In the genomic region with DNA sequence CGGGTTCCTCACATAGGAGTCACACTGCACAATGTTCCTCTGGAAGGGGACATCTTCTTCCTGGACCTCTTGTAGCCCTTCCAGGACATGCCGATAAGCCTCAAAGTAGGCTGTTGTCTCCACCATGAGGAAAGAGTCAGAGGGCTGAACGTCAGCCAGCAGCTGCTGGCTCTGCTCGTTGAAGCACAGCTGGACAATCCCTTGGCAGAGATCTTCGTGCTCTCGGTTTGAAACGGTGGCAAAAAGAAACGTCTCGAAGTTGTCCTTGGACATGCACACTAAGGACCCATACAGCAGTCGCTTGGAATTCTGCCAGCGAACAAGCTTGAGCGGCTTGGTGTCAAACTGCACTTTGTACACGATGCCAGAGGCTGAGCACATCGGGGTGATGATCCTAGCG, we compare ENCODE assay signal across 11 mouse cellular contexts. TPM values are rescaled to one million over a fixed set of nuclear protein-coding genes. Genes with fewer than 3 reads are reported as not detected.
DNase-seq lines count a peak whose midpoint lies in the region; ATAC-seq and TF ChIP-seq lines count a peak whose summit lies in the region.
"Had no signal": no experiment of that assay in that cellular context is flagged by ENCODE, and none has a peak within 500 bp of the region (broad histone marks: within the 10 kb centered on the region; RNA-seq: fewer than 3 reads in every experiment).

No protein-coding gene starts in this region.

- peaks cover 29% of the 10 kb centered on the region for H3K36me3 ChIP-seq in heart, adult 2 months (ENCODE audit: control insufficient read depth, insufficient read depth, low read length)
- peaks cover 71% of the 10 kb centered on the region for H3K36me3 ChIP-seq in heart, embryonic 12.5 days
- peaks cover 89% of the 10 kb centered on the region for H3K36me3 ChIP-seq in liver, embryonic 15.5 days (replicated peaks)
- H3K36me3 ChIP-seq in intestine, embryonic 16.5 days (ENCODE audit: control insufficient read depth, insufficient read depth, low read length): peaks cover 21% of the 10 kb centered on the region

- no peak overlapping the region for H3K9ac ChIP-seq in heart, adult 2 months (ENCODE audit: low read depth, low read length)
- no peak overlapping the region for H3K9ac ChIP-seq in heart, embryonic 12.5 days
- H3K9ac ChIP-seq in liver, embryonic 15.5 days: no peak overlapping the region
- no peak overlapping the region for H3K9ac ChIP-seq in intestine, embryonic 16.5 days (ENCODE audit: low read depth, low read length)
- H3K9ac ChIP-seq: midbrain, embryonic 12.5 days had no signal

- DNase-seq in heart, adult 2 months: peak; percentile 69 to 79
- peak; percentile 86 for DNase-seq in adipocyte (ENCODE audit: low spot score)
- peak; percentile 71 for DNase-seq in heart, adult 8-10 months (ENCODE audit: low spot score)
- no peak for DNase-seq in left cerebral cortex, adult 2 months (ENCODE audit: extremely low spot score in 1 of 2, low spot score in 2 of 2)
- no peak for DNase-seq in B cell, adult 2 months
- DNase-seq: cerebellum, postnatal 36 days had no signal

- H3K9me3 ChIP-seq in heart, embryonic 12.5 days (replicated peaks): no peaks in the 10 kb centered on the region
- no peaks in the 10 kb centered on the region for H3K9me3 ChIP-seq in liver, embryonic 15.5 days (replicated peaks)
- no peaks in the 10 kb centered on the region for H3K9me3 ChIP-seq in intestine, embryonic 16.5 days (ENCODE audit: control insufficient read depth, low read length)
- H3K9me3 ChIP-seq: limb, embryonic 10.5 days; midbrain, embryonic 12.5 days had no signal

- H3K4me2 ChIP-seq in heart, embryonic 12.5 days: no peak overlapping the region
- H3K4me2 ChIP-seq in liver, embryonic 15.5 days: peak overlapping the region; percentile 1; the same call in 1 of the 2 replicates
- no peak overlapping the region for H3K4me2 ChIP-seq in intestine, embryonic 16.5 days (ENCODE audit: low read depth, low read length)
- H3K4me2 ChIP-seq: midbrain, embryonic 12.5 days had no signal

- 0 out of 2 replicates have a peak, but pooled peaks have one; percentile 26 for TF ChIP-seq EP300 in heart, adult 2 months (IDR thresholded peaks at IDR 0.05; ENCODE audit: insufficient read depth, low read depth, low read length)

- intact Hi-C loops in heart, adult 2 months (cut with DNase I): no loop called here
- intact Hi-C loops in left cerebral cortex, adult 2 months (cut with DNase I): loop anchor here (5.0 kb wide), 1 partner anchor 38 kb away; a partner anchor contains a TSS

- no peak for TF ChIP-seq CTCF in heart, adult 2 months (IDR thresholded peaks at IDR 0.05)
- no peak for TF ChIP-seq CTCF in left cerebral cortex, adult 2 months (IDR thresholded peaks at IDR 0.05)

- ATAC-seq in heart, embryonic 12.5 days (ENCODE audit: insufficient number of reproducible peaks, low FRiP score): no peak
- no peak for ATAC-seq in liver, embryonic 15.5 days (ENCODE audit: insufficient read depth)
- ATAC-seq in intestine, embryonic 16.5 days: no peak

- H3K4me3 ChIP-seq in heart, adult 2 months: no peak overlapping the region
- no peak overlapping the region for H3K4me3 ChIP-seq in heart, embryonic 12.5 days
- no peak overlapping the region for H3K4me3 ChIP-seq in liver, embryonic 15.5 days (replicated peaks)
- no peak overlapping the region for H3K4me3 ChIP-seq in intestine, embryonic 16.5 days (ENCODE audit: low read length)
- H3K4me3 ChIP-seq in left cerebral cortex, adult 2 months: no peak overlapping the region
- H3K4me3 ChIP-seq: limb, embryonic 10.5 days; midbrain, embryonic 12.5 days had no signal

- WGBS in heart, adult 2 months: 28% methylated on average over 15 of the region's 15 CpGs
- 90% methylated on average over 15 of the region's 15 CpGs for WGBS in heart, embryonic 12.5 days
- WGBS in liver, embryonic 15.5 days (ENCODE audit: insufficient replicate concordance): 85% methylated on average over 15 of the region's 15 CpGs
- WGBS in intestine, embryonic 16.5 days: 79% methylated on average over 15 of the region's 15 CpGs

- peaks cover 28% of the 10 kb centered on the region for H3K4me1 ChIP-seq in heart, adult 2 months (ENCODE audit: control insufficient read depth, insufficient read depth, low read length)
- H3K4me1 ChIP-seq in heart, embryonic 12.5 days (replicated peaks): peaks cover 15% of the 10 kb centered on the region
- peaks cover 55% of the 10 kb centered on the region for H3K4me1 ChIP-seq in liver, embryonic 15.5 days (replicated peaks)
- peaks cover 20% of the 10 kb centered on the region for H3K4me1 ChIP-seq in intestine, embryonic 16.5 days (ENCODE audit: control insufficient read depth, insufficient read depth, low read length)

- no peak overlapping the region; the same call in 1 of the 2 replicates for H3K27ac ChIP-seq in heart, adult 2 months
- H3K27ac ChIP-seq in heart, embryonic 12.5 days (ENCODE audit: poor library complexity, severe bottlenecking): no peak overlapping the region
- H3K27ac ChIP-seq in liver, embryonic 15.5 days (replicated peaks): no peak overlapping the region
- H3K27ac ChIP-seq in intestine, embryonic 16.5 days (ENCODE audit: low read length): no peak overlapping the region
- H3K27ac ChIP-seq in left cerebral cortex, adult 2 months: no peak overlapping the region
- H3K27ac ChIP-seq: limb, embryonic 10.5 days; midbrain, embryonic 12.5 days had no signal

- TF ChIP-seq POLR2A in heart, adult 2 months (IDR thresholded peaks at IDR 0.05; ENCODE audit: insufficient read depth, low read depth, low read length): no peak

- H3K27me3 ChIP-seq in heart, adult 2 months (ENCODE audit: control insufficient read depth, insufficient read depth, low read length): no peaks in the 10 kb centered on the region
- H3K27me3 ChIP-seq in heart, embryonic 12.5 days (replicated peaks): no peaks in the 10 kb centered on the region
- H3K27me3 ChIP-seq in liver, embryonic 15.5 days: no peaks in the 10 kb centered on the region
- H3K27me3 ChIP-seq in intestine, embryonic 16.5 days (replicated peaks; ENCODE audit: control insufficient read depth, insufficient read depth, low read length): no peaks in the 10 kb centered on the region
- H3K27me3 ChIP-seq: midbrain, embryonic 12.5 days had no signal

- H3K79me2 ChIP-seq in heart, adult 2 months (replicated peaks; ENCODE audit: control insufficient read depth, insufficient read depth, low read length): peaks cover 4% of the 10 kb centered on the region; the same call in 1 of the 2 replicates

RNA-seq across cellular contexts. Expression of a gene that starts 7.4 kb away (rescaled TPM):
- 10 to 100 TPM; 37.4 to 39.3 TPM for total RNA-seq in heart, adult 2 months (2021)
- polyA plus RNA-seq in heart, adult 2 months (2012; rRNA removed): 21.9 and 29.1 TPM in 2 replicates
- 9.8 and 10.4 TPM in 2 replicates for polyA plus RNA-seq in heart, embryonic 12.5 days (2016; fragmentation: Nextera tagmentation; extraction: Ambion mirVana)
- 10 to 100 TPM; 29.2 to 47.0 (median 40.3) TPM for total RNA-seq in heart, adult 8-10 months (2022)
- polyA plus RNA-seq in liver, embryonic 15.5 days (2015; fragmentation: Nextera tagmentation; extraction: Ambion mirVana): 9.8 and 11.2 TPM in 2 replicates
- polyA plus RNA-seq in intestine, embryonic 16.5 days (2015; fragmentation: Nextera tagmentation; extraction: Ambion mirVana): 6.5 and 9.8 TPM in 2 replicates
- total RNA-seq in left cerebral cortex, adult 2 months (2021): 10 to 100 TPM; 76.7 to 80.7 TPM

RNA-seq across cellular contexts. Expression of a gene that starts 40.4 kb away (rescaled TPM):
- 10 to 100 TPM; 10.9 to 11.3 TPM for total RNA-seq in heart, adult 2 months (2021)
- polyA plus RNA-seq in heart, adult 2 months (2012; rRNA removed): 6.9 and 7.7 TPM in 2 replicates
- polyA plus RNA-seq in heart, embryonic 12.5 days (2016; fragmentation: Nextera tagmentation; extraction: Ambion mirVana): 33.7 and 35.8 TPM in 2 replicates
- total RNA-seq in heart, adult 8-10 months (2022): 10 to 100 TPM in 3 of 4 experiments, 1 to 10 TPM in 1; 9.0 to 12.3 (median 10.7) TPM
- 35.7 and 37.6 TPM in 2 replicates for polyA plus RNA-seq in liver, embryonic 15.5 days (2015; fragmentation: Nextera tagmentation; extraction: Ambion mirVana)
- polyA plus RNA-seq in intestine, embryonic 16.5 days (2015; fragmentation: Nextera tagmentation; extraction: Ambion mirVana): 40.9 and 45.7 TPM in 2 replicates
- 10 to 100 TPM; 34.6 to 35.5 TPM for total RNA-seq in left cerebral cortex, adult 2 months (2021)

RNA-seq across cellular contexts. Expression of a gene that starts 59.3 kb away (rescaled TPM):
- total RNA-seq in heart, adult 2 months (2021): 10 to 100 TPM; 40.2 to 44.9 TPM
- 27.7 and 34.5 TPM in 2 replicates for polyA plus RNA-seq in heart, adult 2 months (2012; rRNA removed)
- 69.6 and 71.8 TPM in 2 replicates for polyA plus RNA-seq in heart, embryonic 12.5 days (2016; fragmentation: Nextera tagmentation; extraction: Ambion mirVana)
- total RNA-seq in heart, adult 8-10 months (2022): 10 to 100 TPM; 40.7 to 48.5 (median 44.1) TPM
- polyA plus RNA-seq in liver, embryonic 15.5 days (2015; fragmentation: Nextera tagmentation; extraction: Ambion mirVana): 24.2 and 26.2 TPM in 2 replicates
- polyA plus RNA-seq in intestine, embryonic 16.5 days (2015; fragmentation: Nextera tagmentation; extraction: Ambion mirVana): 60.2 and 61.2 TPM in 2 replicates
- 10 to 100 TPM; 73.3 to 77.4 TPM for total RNA-seq in left cerebral cortex, adult 2 months (2021)

Comparison
In these comparisons a context has a peak if more than half of its experiments do, and no peak if none do; other contexts are left out.
1. DNase-seq: peak in heart, adult 2 months (2 of 2), adipocyte (single experiment) and heart, adult 8-10 months (single experiment); none in left cerebral cortex, adult 2 months (0 of 2) and B cell, adult 2 months (0 of 2).